Mouse (Mus musculus) c-Kit-positive CD71-negative TER-119-negative erythroid progenitor cells, embryonic 14.5 days (primary cell): ENCODE data around the gene Zzef1.
A peak's percentile ranks its signal among the peaks of the same experiment; 100 is the strongest.

Experiments used
- DNase-seq: peaks from one replicate; pipeline ENCODE4 v3.0.0-alpha.2; 2013; ENCODE audit warnings: low read depth

The Zzef1 gene

GRCm38 (mm10) chr11:72917299-72917996 is 121.4 kb downstream of the Zzef1 start:
- DNase-seq: no peak

- DNase-seq: no peak
These were observed 127.1 kb downstream of the Zzef1 start for GRCm38 (mm10) chr11:72923116-72923515.

GRCm38 (mm10) chr11:72924458-72924857 is 128.4 kb downstream of the Zzef1 start:
- DNase-seq: no peak

GRCm38 (mm10) chr11:72925067-72925466 is 129.0 kb downstream of the Zzef1 start:
- DNase-seq: no peak

- peak; percentile 48 for DNase-seq
These were observed 130.3 kb downstream of the Zzef1 start for GRCm38 (mm10) chr11:72926226-72926890.

DNA sequence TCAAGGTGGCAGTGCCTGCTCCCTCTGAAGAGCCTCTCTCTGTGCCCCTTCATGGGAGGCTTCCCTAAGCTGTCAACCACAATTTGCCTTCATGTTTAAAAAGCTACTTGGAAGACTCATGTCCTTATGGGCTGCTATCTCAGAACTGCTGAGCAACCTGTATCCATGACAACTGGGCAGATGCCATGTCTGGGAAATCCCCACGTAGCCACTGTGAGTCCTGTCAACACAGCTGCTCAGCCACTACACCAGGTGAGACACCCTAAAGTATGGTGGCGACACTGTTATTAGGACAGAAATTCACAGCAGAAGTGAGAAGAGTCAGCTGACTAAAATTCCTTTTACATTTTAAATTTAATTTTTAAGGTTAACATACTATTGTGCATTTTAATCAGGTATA is 132.5 kb downstream of the Zzef1 start:
- DNase-seq: no peak

DNA sequence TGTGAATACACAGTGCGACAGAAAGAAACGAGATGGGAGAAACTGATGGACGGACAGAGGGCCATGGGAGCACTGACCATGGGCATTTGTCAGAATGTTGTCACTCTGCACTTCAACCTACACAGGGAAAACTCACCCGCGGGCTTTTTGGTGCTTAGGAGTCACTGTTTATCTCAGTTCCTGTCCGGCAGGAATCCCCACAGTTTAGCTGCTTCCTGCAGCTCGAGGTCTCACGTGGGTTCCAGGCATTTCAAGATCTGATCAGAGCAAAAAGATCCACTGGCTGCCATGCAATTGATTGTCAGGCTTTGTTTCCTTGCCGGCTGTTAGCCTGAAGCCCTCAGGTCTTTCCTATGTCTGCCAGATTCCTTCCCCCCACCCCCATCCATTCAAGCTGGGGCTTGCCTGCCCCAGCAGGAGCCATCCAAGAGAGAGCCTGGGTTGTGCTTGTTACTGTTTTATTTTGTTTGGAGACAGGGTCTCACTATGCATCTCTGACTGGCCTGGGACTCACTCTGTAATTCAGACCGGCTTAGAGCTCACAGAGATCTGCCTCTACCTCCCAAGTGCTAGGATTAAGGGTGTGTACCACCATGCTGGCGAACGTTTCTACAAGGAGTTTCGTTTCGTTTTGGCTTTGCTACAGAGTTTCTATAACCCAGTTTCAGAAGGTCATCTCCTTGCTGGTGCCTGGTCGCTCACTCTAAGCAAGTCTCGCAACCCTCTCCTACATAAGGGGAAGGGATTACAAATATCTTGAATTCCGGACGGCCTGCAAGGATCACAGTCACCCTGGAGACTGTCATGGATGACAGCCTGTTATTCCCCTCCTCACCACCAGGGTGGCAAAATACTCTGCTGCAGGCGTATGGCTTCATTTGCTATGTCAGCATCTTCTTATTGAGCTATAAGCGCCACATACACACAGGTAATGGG is 144.4 kb downstream of the Zzef1 start:
- no peak for DNase-seq

GRCm38 (mm10) chr11:72944996-72945793 is 149.2 kb downstream of the Zzef1 start:
- DNase-seq: no peak

DNA sequence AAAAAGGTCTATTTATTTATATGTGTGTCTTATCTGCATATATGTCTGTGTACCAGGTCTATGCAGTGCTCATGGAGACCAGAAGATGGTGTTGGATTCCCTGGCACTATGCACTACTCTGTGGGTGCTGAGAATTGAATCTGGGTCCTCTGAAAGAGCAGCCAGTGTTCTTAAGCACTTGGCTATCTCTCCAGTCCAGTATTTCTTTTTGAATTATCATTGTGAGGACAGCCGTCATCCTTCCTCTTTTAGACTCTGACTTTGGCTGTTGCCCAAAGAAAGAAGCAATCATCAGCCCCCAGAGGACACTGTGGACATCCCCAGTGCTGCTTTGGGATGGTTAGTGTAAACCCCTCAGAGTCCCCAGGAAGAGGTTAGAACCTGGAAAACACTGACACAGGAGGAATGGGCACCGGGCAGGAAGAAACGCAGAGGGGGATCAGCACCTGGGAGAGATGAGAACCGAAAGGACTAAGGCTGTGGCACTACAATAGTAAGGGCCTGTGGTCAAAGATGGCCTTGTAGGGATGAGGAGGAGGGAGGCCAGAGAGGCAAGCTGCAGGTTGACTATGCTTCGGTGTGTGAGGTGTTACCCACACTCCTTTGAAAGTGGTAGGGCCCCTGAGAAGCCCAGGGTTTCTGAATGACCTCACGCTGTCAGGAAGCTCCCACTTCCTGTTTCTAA is 150.0 kb downstream of the Zzef1 start:
- DNase-seq: no peak

DNA sequence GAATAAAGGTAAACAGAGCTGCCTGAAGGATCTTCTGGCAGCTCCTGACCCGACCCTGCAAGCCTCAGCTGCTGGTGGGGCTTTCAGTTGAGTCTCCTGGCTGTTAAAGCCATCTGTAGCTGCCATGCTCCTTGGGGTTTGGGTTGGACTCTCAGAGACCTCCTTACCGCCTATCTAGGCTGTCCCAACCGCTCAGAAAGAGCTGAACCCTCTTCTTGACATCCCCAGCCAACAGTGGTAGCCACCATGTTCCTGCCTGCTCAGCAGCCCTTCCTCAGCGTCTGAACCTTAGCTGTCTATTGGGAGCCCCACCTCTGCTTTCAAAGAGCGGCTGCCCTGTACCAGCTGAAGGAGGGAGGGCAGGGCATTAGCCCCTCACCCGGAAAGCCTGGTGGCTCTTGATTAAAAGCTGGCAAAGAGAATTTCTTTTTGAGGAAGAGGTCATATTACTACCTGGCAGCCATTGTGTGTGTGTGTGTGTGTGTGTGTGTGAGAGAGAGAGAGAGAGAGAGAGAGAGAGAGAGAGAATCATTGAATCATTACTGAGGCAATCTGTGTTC is 150.6 kb downstream of the Zzef1 start:
- no peak for DNase-seq

GRCm38 (mm10) chr11:72947840-72948239 is 151.8 kb downstream of the Zzef1 start:
- DNase-seq: no peak

DNA sequence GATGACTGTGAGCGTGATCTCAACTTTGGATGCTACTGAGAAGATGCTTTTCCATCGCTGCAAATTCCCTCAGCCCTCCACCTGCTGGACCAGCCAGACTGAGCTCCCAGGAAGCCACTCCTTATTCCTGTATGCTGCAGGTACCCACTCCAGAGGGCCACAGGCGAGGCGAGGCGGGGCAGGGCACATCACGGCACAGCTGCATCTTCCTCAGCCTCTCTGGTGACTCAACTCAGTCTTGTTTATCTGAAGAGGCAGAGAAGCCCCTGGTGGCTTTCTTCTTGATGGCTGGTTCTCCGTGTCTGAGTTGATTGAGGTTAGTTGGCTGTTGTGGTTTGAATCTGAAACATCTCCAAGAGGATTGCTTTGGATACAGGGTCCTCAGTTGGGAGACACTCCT is 152.2 kb downstream of the Zzef1 start:
- DNase-seq: no peak

GRCm38 (mm10) chr11:72951137-72952000 is 155.3 kb downstream of the Zzef1 start:
- DNase-seq: no peak

DNA sequence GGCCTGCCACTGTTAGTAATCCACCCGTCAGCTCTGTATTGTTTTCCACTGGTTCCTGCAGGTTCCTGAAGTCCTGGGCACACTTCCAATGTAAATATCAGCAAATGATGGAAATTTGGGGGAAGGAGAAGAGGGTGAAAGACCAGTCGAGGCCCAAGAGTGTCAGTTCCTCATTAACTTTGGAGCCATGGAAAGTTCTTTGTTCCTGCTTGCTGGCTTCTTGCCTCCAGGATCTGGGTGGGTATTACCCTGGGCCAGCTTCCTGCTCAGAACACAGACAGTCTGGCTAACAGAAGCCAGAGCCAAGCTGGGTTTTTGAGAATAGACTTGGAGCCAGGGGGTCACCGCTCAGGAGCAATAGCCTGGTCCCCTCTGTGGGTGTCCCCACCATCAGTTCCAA is 156.2 kb downstream of the Zzef1 start:
- no peak for DNase-seq

DNA sequence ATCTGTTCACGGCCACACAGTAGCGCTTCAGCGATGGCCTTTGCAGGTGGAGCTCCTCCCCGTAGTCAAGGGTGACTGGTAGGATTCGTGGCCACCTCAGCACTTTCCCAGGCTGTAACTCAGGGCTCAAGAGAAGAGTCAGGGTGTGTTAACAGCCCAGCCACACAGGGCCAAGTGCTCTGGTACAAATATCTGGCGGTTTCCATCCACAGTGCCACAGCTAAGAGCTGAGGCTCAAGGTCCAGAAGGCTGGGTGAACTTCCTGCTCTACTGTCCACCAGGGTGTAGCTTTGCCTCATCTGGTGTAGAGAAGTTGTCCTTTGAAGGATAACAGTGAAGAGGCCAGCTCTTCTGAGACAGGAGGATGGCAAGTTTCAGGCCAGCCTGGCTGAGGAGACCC is 156.7 kb downstream of the Zzef1 start:
- no peak for DNase-seq

DNA sequence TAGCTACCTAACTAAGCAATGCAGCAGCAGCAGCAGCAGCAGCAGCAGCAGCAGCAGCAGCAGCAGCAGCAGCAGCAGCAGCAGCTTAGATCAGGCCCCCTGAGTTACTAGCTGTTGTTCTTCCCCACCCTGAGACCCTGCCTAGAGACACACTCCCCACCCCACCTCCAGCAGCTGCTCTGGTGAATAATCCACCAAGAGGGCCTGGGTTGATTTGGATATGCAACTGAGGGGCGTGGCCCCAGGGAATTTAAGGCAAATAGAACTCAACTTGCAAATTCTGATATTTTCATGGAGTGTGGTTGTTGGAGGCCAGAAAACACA is 157.1 kb downstream of the Zzef1 start:
- DNase-seq: no peak

DNA sequence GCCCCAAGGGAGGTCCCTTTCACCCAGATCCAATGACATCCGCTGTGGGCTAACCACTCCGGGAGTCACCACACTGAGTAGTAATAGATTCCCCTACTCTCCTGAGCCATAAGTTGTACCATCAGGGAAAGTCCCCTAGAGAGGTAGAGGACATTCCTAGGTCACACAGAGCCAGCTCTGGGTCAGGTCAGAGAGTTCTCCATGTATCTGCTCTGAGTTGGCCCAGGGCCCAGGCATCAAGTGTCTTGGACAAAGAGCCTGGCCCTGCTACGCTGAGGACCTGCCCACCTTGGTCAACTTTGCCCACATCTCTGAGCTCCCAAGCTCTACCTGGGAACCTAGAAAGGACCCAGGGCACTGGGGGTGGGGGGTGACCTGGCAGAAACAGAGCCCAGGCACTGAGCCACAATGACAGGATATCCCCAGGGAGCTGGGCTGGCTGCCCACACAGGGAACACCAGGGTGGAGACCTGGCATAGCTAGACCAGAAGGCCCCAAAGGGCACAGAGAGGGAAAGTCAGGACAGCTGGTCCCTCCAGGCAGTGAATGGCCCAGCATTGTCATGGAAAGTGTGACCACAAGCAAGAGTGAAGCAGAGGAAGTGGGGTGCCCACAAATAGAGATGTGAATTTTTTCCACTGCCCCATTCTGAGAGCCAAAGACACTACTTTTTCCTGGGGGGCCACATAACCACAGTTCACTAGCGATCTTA is 157.6 kb downstream of the Zzef1 start:
- no peak for DNase-seq

DNA sequence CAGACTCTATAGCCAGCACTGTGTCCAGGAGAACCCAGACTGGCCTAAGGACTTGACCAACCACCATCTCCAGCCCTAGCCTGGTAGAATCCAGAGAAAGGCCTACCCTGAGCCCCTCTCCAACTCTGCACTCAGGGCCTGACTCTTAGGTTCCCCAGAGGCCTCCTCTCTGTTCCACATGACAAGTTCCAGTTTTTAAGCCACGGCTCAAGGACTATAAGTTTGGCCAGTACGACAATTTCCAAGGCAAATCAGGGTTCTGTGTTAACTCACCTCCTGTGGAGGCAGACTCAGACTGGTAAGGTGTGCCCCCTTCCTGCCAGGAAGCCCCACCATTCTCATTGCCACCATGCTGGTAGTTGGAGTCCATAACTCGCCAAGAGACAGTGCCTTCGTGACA is 158.2 kb downstream of the Zzef1 start:
- DNase-seq: no peak

GRCm38 (mm10) chr11:72955339-72955974 is 159.4 kb downstream of the Zzef1 start:
- DNase-seq: no peak
